Comparison of ENCODE assay signal across 29 mouse cellular contexts in the genomic region with DNA sequence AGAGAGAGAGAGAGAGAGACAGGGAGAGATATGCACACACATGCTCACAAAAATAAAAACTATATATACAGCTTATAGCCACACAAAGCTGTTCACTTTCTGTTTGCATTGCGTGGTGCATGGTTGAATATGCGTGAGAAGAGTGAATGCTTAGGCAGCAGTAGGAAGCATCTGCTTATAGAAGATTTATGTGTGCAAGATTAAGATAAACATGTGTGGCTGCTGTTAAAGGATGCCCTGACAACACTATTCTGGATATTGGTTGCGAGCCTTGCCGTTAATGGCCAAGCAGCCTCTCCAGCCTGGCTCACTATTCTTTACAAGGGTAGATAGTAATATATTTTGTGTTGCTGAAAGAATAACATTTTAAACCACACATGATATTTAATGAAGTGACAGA. TPM values are rescaled to one million over a fixed set of nuclear protein-coding genes. Genes with fewer than 3 reads are reported as not detected.
DNase-seq lines count a peak whose midpoint lies in the region; ATAC-seq lines count a peak whose summit lies in the region.
"Had no signal": no experiment of that assay in that cellular context is flagged by ENCODE, and none has a peak within 500 bp of the region (broad histone marks: within the 10 kb centered on the region; RNA-seq: fewer than 3 reads in every experiment).

No protein-coding gene starts in this region.

- H3K27me3 ChIP-seq in megakaryocyte, embryonic 14.5 days (replicated peaks), result no peaks in the 10 kb centered on the region
- H3K27me3 ChIP-seq: CH12.LX; embryonic facial prominence, embryonic 12.5 days; embryonic facial prominence, embryonic 15.5 days; heart, embryonic 13.5 days had no signal

- DNase-seq in frontal cortex, postnatal 10 days (ENCODE audit: low spot score in 2 of 2), result no peak
- peak; percentile 86 for DNase-seq in 416B (ENCODE audit: low read depth)
- DNase-seq in embryo, embryonic 11 days, result no peak
- DNase-seq: adrenal gland, adult 8-10 months; adrenal gland, postnatal 36 days; B cell, adult 2 months; cerebellum, adult 18-20 months; cerebellum, adult 9-10 months; cerebellum, postnatal 14 days; forebrain, postnatal 0 days; gastrocnemius, postnatal 10 days; gastrocnemius, postnatal 36 days; heart, adult 2 months; heart, postnatal 14 days; heart, postnatal 4 days had no signal

- peak overlapping the region; percentile 80 for H3K4me3 ChIP-seq in megakaryocyte, embryonic 14.5 days (replicated peaks)
- H3K4me3 ChIP-seq: embryonic facial prominence, embryonic 12.5 days; embryonic facial prominence, embryonic 15.5 days; heart, adult 2 months; heart, embryonic 10.5 days; heart, embryonic 13.5 days had no signal

- peaks cover 4% of the 10 kb centered on the region; the same call in 1 of the 2 replicates for H3K4me1 ChIP-seq in megakaryocyte, embryonic 14.5 days
- H3K4me1 ChIP-seq: embryonic facial prominence, embryonic 12.5 days; embryonic facial prominence, embryonic 15.5 days; heart, embryonic 10.5 days; heart, embryonic 13.5 days had no signal

- H3K36me3 ChIP-seq in megakaryocyte, embryonic 14.5 days (replicated peaks; ENCODE audit: low read length), result no peaks in the 10 kb centered on the region
- H3K36me3 ChIP-seq: embryonic facial prominence, embryonic 12.5 days; embryonic facial prominence, embryonic 15.5 days; G1E; heart, embryonic 10.5 days; heart, embryonic 13.5 days had no signal

- peak; percentile 50; the same call in 1 of the 2 replicates for ATAC-seq in frontal cortex, adult (ENCODE audit: low TSS enrichment)
- ATAC-seq in megakaryocyte, adult 5-6 weeks (ENCODE audit: poor library complexity, severe bottlenecking), result no peak
- ATAC-seq: activated CD4-positive, CD25-positive, alpha-beta regulatory T cell, adult 4 months; forebrain, embryonic 14.5 days; forebrain, postnatal 0 days; hindbrain, postnatal 0 days; inflammation-experienced regulatory T-cells, adult 6 months had no signal

- H3K9me3 ChIP-seq in megakaryocyte, embryonic 14.5 days, result no peaks in the 10 kb centered on the region
- H3K9me3 ChIP-seq: embryonic facial prominence, embryonic 12.5 days; embryonic facial prominence, embryonic 15.5 days; G1E; heart, embryonic 10.5 days; heart, embryonic 13.5 days had no signal

RNA-seq across cellular contexts. Expression of a gene that starts 28.5 kb away (rescaled TPM):
- polyA plus RNA-seq in megakaryocyte, embryonic 14.5 days (2012; ENCODE audit: insufficient read depth, low replicate concordance), result 0.89 TPM in 1 of 2 replicates, not detected in the other
- total RNA-seq in megakaryocyte, adult 5-6 weeks (2015), result 0.09 and 0.13 TPM in 2 replicates
- 0.26 TPM in 1 of 2 replicates, not detected in the other for total RNA-seq in megakaryocyte, adult 5-6 weeks (2017)
- total RNA-seq: CH12.LX; granulocyte monocyte progenitor cell, adult 5-6 weeks had no signal
- polyA plus RNA-seq: G1E had no signal
